Mouse (Mus musculus) G1E (cell line): ENCODE results near the gene Mapk3.

Source experiments
- CTCF ChIP-seq: IDR thresholded peaks from 2 replicates; pipeline ENCODE4 v1.5.1; 2012; ENCODE audit warnings: low read depth, low read length, inconsistent platforms, mixed read lengths
- GATA1 ChIP-seq: IDR thresholded peaks from 2 replicates; pipeline ENCODE4 v1.6.1; 2012; ENCODE audit warnings: borderline replicate concordance, low read length, inconsistent platforms, mixed read lengths
- POLR2AphosphoS5 ChIP-seq: IDR thresholded peaks from 2 replicates; pipeline ENCODE4 v1.6.1; 2012; ENCODE audit warnings: low read depth, low read length, inconsistent platforms; ENCODE audit not compliant: insufficient replicate concordance
- TAL1 ChIP-seq: conservative IDR thresholded peaks from 2 replicates; pipeline ENCODE4 v1.6.1; 2012; ENCODE audit warnings: low read depth, low read length, inconsistent platforms, mixed read lengths

DNA sequence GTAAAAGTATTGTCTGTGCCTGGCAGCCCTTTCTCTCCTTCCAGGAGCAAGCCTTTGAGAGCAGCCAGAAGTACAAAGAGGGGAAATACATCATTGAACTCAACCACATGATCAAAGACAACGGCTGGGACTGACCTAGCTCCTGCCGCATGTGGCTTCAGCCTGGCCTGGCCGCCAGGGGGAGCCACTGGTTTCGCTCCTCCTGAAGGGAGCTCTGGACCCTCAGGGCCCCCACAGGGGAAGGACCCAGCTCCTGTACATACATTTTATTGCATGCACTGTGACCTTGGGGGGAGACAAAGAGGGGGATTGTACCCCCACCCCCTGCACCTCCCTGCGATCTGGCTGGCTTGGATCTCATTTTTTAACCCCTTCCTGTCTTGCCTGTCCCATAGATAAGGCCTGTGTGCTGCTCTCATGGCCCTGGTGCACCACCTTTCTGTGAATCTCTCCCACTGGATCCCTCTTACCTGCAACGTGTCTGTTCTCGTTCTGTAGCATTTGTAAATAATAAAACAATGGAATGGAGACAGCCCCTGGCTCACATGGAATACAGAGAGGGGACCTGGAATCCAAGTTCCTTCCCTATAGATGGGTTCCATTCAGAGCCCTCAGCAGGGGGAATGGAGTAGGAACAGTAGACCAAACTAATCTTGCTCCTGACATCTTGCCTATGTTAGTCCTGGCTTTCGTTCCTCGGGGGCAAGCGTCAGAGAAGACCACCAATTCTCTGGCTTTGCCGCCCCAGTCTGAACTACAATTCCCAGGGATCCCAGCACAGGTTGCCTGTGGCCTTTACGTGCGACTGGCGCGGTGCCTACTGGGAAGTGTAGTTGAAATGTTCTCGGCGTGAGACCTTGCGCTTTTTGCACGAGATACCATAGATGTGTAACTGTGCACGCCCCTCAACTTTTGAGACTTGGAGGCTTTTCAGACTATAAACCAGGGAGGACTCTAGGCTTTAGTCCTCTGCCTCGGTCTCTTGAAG is 20.9 kb downstream of the Mapk3 start:
- peak; percentile 91 for TF ChIP-seq CTCF
- no peak for TF ChIP-seq GATA1
- no peak for TF ChIP-seq TAL1
- TF ChIP-seq POLR2AphosphoS5, result no peak
